ENCODE assay signal across 8 mouse cellular contexts in genomic region chr1:133045011-133045860, GRCm38 (mm10). TPM values are rescaled to one million over a fixed set of nuclear protein-coding genes. Genes with fewer than 3 reads are reported as not detected.
A peak's percentile ranks its signal among the peaks of the same experiment; 100 is the strongest.
DNase-seq lines count a peak whose midpoint lies in the region; ATAC-seq and TF ChIP-seq lines count a peak whose summit lies in the region.

TSS of gene Pik3c2b (plus strand) at chr1:133045667.

- intact Hi-C loops in heart, postnatal 36 days (cut with DNase I), result no loop called here

- no peaks in the 10 kb centered on the region for H3K9me3 ChIP-seq in limb, embryonic 14.5 days (ENCODE audit: control insufficient read depth, low read length)

- peak within 1 kb of the TSS; percentile 95 for H3K9ac ChIP-seq in limb, embryonic 14.5 days (ENCODE audit: low read depth, low read length, severe bottlenecking)

- no peaks in the 10 kb centered on the region for H3K36me3 ChIP-seq in thymus, adult 2 months (ENCODE audit: control insufficient read depth, insufficient read depth, low read length)
- no peaks in the 10 kb centered on the region for H3K36me3 ChIP-seq in limb, embryonic 14.5 days (ENCODE audit: control insufficient read depth, insufficient read depth, low read length)

- H3K4me2 ChIP-seq in limb, embryonic 14.5 days (replicated peaks; ENCODE audit: low read depth, low read length, severe bottlenecking), result peak within 1 kb of the TSS; percentile 90

- H3K27ac ChIP-seq in thymus, adult 2 months (ENCODE audit: control insufficient read depth, insufficient read depth, low read length), result no peak within 1 kb of the TSS
- peak within 1 kb of the TSS; percentile 75 for H3K27ac ChIP-seq in limb, embryonic 14.5 days (replicated peaks; ENCODE audit: low read depth, low read length)

- no peak for TF ChIP-seq POLR2A in thymus, adult 2 months (IDR thresholded peaks at IDR 0.05; ENCODE audit: control insufficient read depth, extremely low read depth, insufficient read depth, low read length, poor library complexity)
- no peak for TF ChIP-seq POLR2A in limb, embryonic 14.5 days (IDR thresholded peaks at IDR 0.05; ENCODE audit: borderline replicate concordance, extremely low read depth, insufficient read depth, insufficient read length)

- 0 out of 2 replicates have a peak, but pooled peaks have one; percentile 1 for ATAC-seq in limb, embryonic 14.5 days (ENCODE audit: low FRiP score, low read depth)
- no peak for ATAC-seq in granulocyte monocyte progenitor cell, adult 5-6 weeks (replicated peaks; ENCODE audit: poor library complexity, severe bottlenecking)

- peak within 1 kb of the TSS; percentile 90 for H3K4me3 ChIP-seq in thymus, adult 2 months (ENCODE audit: control insufficient read depth, insufficient read depth, low read length)
- peak within 1 kb of the TSS; percentile 85 for H3K4me3 ChIP-seq in limb, embryonic 14.5 days (replicated peaks; ENCODE audit: low read length)

- peaks cover 20% of the 10 kb centered on the region for H3K4me1 ChIP-seq in thymus, adult 2 months (replicated peaks; ENCODE audit: control insufficient read depth, insufficient read depth, low read length)
- peaks cover 30% of the 10 kb centered on the region for H3K4me1 ChIP-seq in limb, embryonic 14.5 days (ENCODE audit: control insufficient read depth, insufficient read depth, low read length)

- DNase-seq in embryo, embryonic 10.5 days (ENCODE audit: low spot score), result peak; percentile 56
- DNase-seq in embryo, embryonic 9.5 days (ENCODE audit: extremely low spot score), result no peak
- no peak for DNase-seq in thymus, adult 2 months
- DNase-seq in thymus, postnatal 4 days, result no peak
- no peak for DNase-seq in heart, postnatal 36 days
- no peak for DNase-seq in limb, embryonic 14.5 days (ENCODE audit: low spot score)
- peak; percentile 32 for DNase-seq in testis, postnatal 14 days (ENCODE audit: low spot score)

- H3K27me3 ChIP-seq in thymus, adult 2 months (ENCODE audit: control insufficient read depth, insufficient read depth, low read length), result no peaks in the 10 kb centered on the region
- no peaks in the 10 kb centered on the region; the same call in 1 of the 2 replicates for H3K27me3 ChIP-seq in limb, embryonic 14.5 days (ENCODE audit: control insufficient read depth, insufficient read depth, low read length)

- WGBS in thymus, adult 2 months, result 10% methylated on average over 15 of the region's 15 CpGs
- 2% methylated on average over 15 of the region's 15 CpGs for WGBS in limb, embryonic 14.5 days

- no peak for TF ChIP-seq CTCF in thymus, adult 2 months (IDR thresholded peaks at IDR 0.05; ENCODE audit: borderline replicate concordance, control insufficient read depth, extremely low read depth, insufficient read depth, low read length, poor library complexity)

RNA-seq across cellular contexts. Expression of gene Pik3c2b, which starts in this region (rescaled TPM):
- polyA plus RNA-seq in thymus, adult 2 months (2012; rRNA removed), result 9.5 and 12.1 TPM in 2 replicates
- total RNA-seq in heart, postnatal 36 days (2021), result 10 to 100 TPM; 17.9 to 20.4 TPM
- 10.7 and 13.5 TPM in 2 replicates for polyA plus RNA-seq in limb, embryonic 14.5 days (2012; rRNA removed)
- polyA plus RNA-seq in limb, embryonic 14.5 days (2014; fragmentation: Nextera tagmentation; extraction: Ambion mirVana), result 8.1 and 8.4 TPM in 2 replicates
- 2.4 and 3.2 TPM in 2 replicates for total RNA-seq in granulocyte monocyte progenitor cell, adult 5-6 weeks (2014; fragmentation: Nextera tagmentation)
- 1.1 and 1.4 TPM in 2 replicates for total RNA-seq in granulocyte monocyte progenitor cell, adult 5-6 weeks (2017)

Comparison
In these comparisons a context has a peak if more than half of its experiments do, and no peak if none do; other contexts are left out.
1. RNA of gene Pik3c2b (total RNA-seq): 17.9 to 20.4 TPM in heart, postnatal 36 days; 1.1 to 3.2 TPM in granulocyte monocyte progenitor cell, adult 5-6 weeks; every median in the first group is over 4 times any median in the second.
2. DNase-seq: peak in embryo, embryonic 10.5 days (single experiment) and testis, postnatal 14 days (single experiment); none in embryo, embryonic 9.5 days (single experiment), thymus, adult 2 months (single experiment), thymus, postnatal 4 days (single experiment), heart, postnatal 36 days (0 of 2) and limb, embryonic 14.5 days (single experiment).